Mouse (Mus musculus) heart, postnatal 0 days (tissue): ENCODE results near the gene Fam234b.

Experiments used
- CTCF ChIP-seq: IDR thresholded peaks from 2 replicates; pipeline ENCODE4 v1.5.1; 2016; ENCODE audit warnings: antibody characterized with exemption, control low read depth, low read depth
- EP300 ChIP-seq: IDR thresholded peaks from 2 replicates; pipeline ENCODE4 v1.6.1; 2016; ENCODE audit warnings: antibody characterized with exemption, low read depth

DNA sequence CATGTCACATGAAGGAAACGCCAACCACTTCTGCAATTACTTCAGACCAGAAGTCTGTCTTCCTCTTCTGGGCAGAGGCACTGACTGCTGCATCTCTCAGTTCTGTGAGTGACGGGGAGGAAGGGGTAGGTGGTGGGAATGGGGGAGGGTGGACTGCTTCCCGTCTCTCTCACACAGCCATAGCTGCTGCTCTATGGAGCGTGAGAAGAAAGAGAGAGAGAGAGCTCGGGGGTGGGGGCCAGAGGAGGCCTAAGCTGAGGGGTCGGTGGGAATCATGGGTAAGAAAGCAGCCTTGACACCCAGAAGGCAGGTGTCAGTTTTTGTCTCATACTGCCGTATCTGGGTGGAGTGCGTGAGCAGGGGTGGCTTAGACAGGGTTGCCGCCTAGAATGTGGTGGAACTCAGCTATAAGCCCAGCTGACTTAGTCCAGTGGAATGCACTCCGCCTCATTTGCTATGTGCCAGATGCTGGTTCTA, 30.7 kb downstream of the Fam234b start:
- no peak for TF ChIP-seq CTCF
- TF ChIP-seq EP300, result no peak
